Mouse (Mus musculus): ENCODE results near the gene Chid1.

GRCm38 (mm10) chr7:141540312-141541081 is 840 bp upstream of the Chid1 start:
- TF ChIP-seq CTCF (IDR thresholded peaks at IDR 0.05) (no peak), EP300 (IDR thresholded peaks at IDR 0.05) (peak; percentile 38; the same call in 1 of the 2 replicates)
